Mouse (Mus musculus): Measurements from ENCODE around the gene Nrbf2.

GRCm38 (mm10) chr10:67314811-67315435, 29.8 kb upstream of the Nrbf2 start:
- TF ChIP-seq MYOG (IDR thresholded peaks at IDR 0.05; ENCODE audit: control insufficient read depth in 1 of 3, insufficient read depth in 1 of 3, insufficient read length in 2 of 3, low read depth in 2 of 3) (no peak), CEBPB (IDR thresholded peaks at IDR 0.05; ENCODE audit: insufficient read depth, poor library complexity, severe bottlenecking) (no peak), POLR2A (IDR thresholded peaks at IDR 0.05; ENCODE audit: insufficient read length, low read depth) (no peak), POLR2AphosphoS2 (IDR thresholded peaks at IDR 0.05; ENCODE audit: insufficient read length, low read depth) (no peak), MAX (IDR thresholded peaks at IDR 0.05; ENCODE audit: low read depth) (no peak), REST (IDR thresholded peaks at IDR 0.05; ENCODE audit: insufficient read depth, insufficient read length) (no peak), MYOD1 (IDR thresholded peaks at IDR 0.05; ENCODE audit: control insufficient read depth in 1 of 3, insufficient read length in 2 of 3, low read depth in 2 of 3) (no peak), TCF12 (IDR thresholded peaks at IDR 0.05; ENCODE audit: insufficient read depth, poor library complexity, severe bottlenecking) (no peak), USF1 (IDR thresholded peaks at IDR 0.05; ENCODE audit: low read depth) (no peak), E2F4 (IDR thresholded peaks at IDR 0.05; ENCODE audit: insufficient read depth) (no peak)

All from myocyte (in vitro differentiated cells).